Mouse (Mus musculus) embryonic facial prominence, embryonic 11.5 days (tissue): ENCODE results near the gene Blvrb. TPM values are rescaled to one million over a fixed set of nuclear protein-coding genes. Genes with fewer than 3 reads are reported as not detected.

Experiments
- polyA plus RNA-seq: library from polyadenylated mRNA; unstranded; fragments of >200 nt; fragmentation: Nextera tagmentation; extraction: Ambion mirVana; gene quantifications from 2 replicates; pipeline ENCODE4 v1.2.1, GENCODE M21; 2014

The Blvrb gene
- polyA plus RNA-seq, 1 experiment from 2014 or later: 33.9 TPM

Other genes starting within 250 kb of the Blvrb start
- 6.0 and 6.2 TPM in 2 replicates for gene Itpkc, start 219.3 kb upstream of the Blvrb start, polyA plus RNA-seq
- gene Coq8b, start 215.0 kb upstream of the Blvrb start, polyA plus RNA-seq: 14.4 and 14.9 TPM in 2 replicates
- gene Numbl, start 189.5 kb upstream of the Blvrb start, polyA plus RNA-seq: 9.5 and 11.2 TPM in 2 replicates
- gene Ltbp4, start 110.3 kb upstream of the Blvrb start, polyA plus RNA-seq: 6.3 and 6.6 TPM in 2 replicates
- 50.2 and 57.5 TPM in 2 replicates for gene Shkbp1, start 92.0 kb upstream of the Blvrb start, polyA plus RNA-seq
- gene Gm20479, start 90.6 kb upstream of the Blvrb start, polyA plus RNA-seq: 0.45 TPM in 1 of 2 replicates, not detected in the other
- gene Sptbn4, start 292 bp upstream of the Blvrb start, polyA plus RNA-seq: 0.26 and 0.28 TPM in 2 replicates
- 27.2 and 27.6 TPM in 2 replicates for gene Sertad3, start 25.8 kb downstream of the Blvrb start, polyA plus RNA-seq
- 24.3 and 25.5 TPM in 2 replicates for gene Sertad1, start 38.9 kb downstream of the Blvrb start, polyA plus RNA-seq
- 1.2 and 2.2 TPM in 2 replicates for gene Prx, start 51.3 kb downstream of the Blvrb start, polyA plus RNA-seq
- gene Hipk4, start 75.3 kb downstream of the Blvrb start, polyA plus RNA-seq: 0.22 and 0.36 TPM in 2 replicates
- gene Pld3, start 105.2 kb downstream of the Blvrb start, polyA plus RNA-seq: 57.1 and 65.5 TPM in 2 replicates
- gene 2310022A10Rik, start 105.3 kb downstream of the Blvrb start, polyA plus RNA-seq: 26.4 and 27.5 TPM in 2 replicates
- 82.8 and 83.3 TPM in 2 replicates for gene Akt2, start 143.6 kb downstream of the Blvrb start, polyA plus RNA-seq
- gene Ttc9b, start 205.9 kb downstream of the Blvrb start, polyA plus RNA-seq: 2.0 and 3.5 TPM in 2 replicates
- gene Map3k10, start 226.6 kb downstream of the Blvrb start, polyA plus RNA-seq: 5.7 and 6.9 TPM in 2 replicates
- 3.9 and 5.1 TPM in 2 replicates for gene Zfp607b, start 241.4 kb downstream of the Blvrb start, polyA plus RNA-seq